Mouse (Mus musculus) forebrain, postnatal 0 days (tissue): ENCODE data around the gene Ror2. TPM values are rescaled to one million over a fixed set of nuclear protein-coding genes. Genes with fewer than 3 reads are reported as not detected.

Experiments used
- ATAC-seq: fragments of 200-750 bp; cut with Nextera tagmentation; 2 replicates; pipeline ENCODE4 v1.8.0; 2017; ENCODE audit warnings: mild to moderate bottlenecking, moderate library complexity
- DNase-seq: peaks from one replicate; pipeline ENCODE4 v3.0.0-alpha.2; 2015
- H3K27ac ChIP-seq: fragments of 300-500 bp; sonication (generic); 2 replicates; pipeline ENCODE4 v1.5.1; 2014; ENCODE audit warnings: low read depth, mild to moderate bottlenecking, antibody characterized with exemption, low read length, moderate library complexity, mixed read lengths
- H3K27me3 ChIP-seq: fragments of 300-500 bp; sonication (generic); 2 replicates; pipeline ENCODE4 v1.6.1; 2014; ENCODE audit warnings: mild to moderate bottlenecking, low read length, mixed read lengths; ENCODE audit not compliant: insufficient read depth
- H3K36me3 ChIP-seq: fragments of 300-500 bp; sonication (generic); 2 replicates; pipeline ENCODE4 v1.6.1; 2014; ENCODE audit warnings: mild to moderate bottlenecking, moderate library complexity; ENCODE audit not compliant: insufficient read depth
- H3K4me1 ChIP-seq: fragments of 300-500 bp; sonication (generic); 2 replicates; pipeline ENCODE4 v1.6.1; 2014; ENCODE audit warnings: antibody characterized with exemption; ENCODE audit not compliant: insufficient read depth
- H3K4me2 ChIP-seq: fragments of 300-500 bp; sonication (generic); 2 replicates; pipeline ENCODE4 v1.6.1; 2014; ENCODE audit warnings: low read depth, mild to moderate bottlenecking, moderate library complexity
- H3K4me3 ChIP-seq: fragments of 300-500 bp; sonication (generic); 2 replicates; pipeline ENCODE4 v1.5.1; 2014; ENCODE audit warnings: low read depth, low read length, mixed read lengths
- H3K9ac ChIP-seq: fragments of 300-500 bp; sonication (generic); 2 replicates; pipeline ENCODE4 v1.6.1; 2014; ENCODE audit warnings: mild to moderate bottlenecking
- H3K9me3 ChIP-seq: fragments of 300-500 bp; sonication (generic); 2 replicates; pipeline ENCODE4 v1.6.1; 2016; ENCODE audit warnings: low read length
- CTCF ChIP-seq: sonication (generic); IDR thresholded peaks from 2 replicates; pipeline ENCODE4 v1.5.1; 2016; ENCODE audit warnings: antibody characterized with exemption, control low read depth, low read depth
- WGBS: fragments of 180-500 bp; shearing (Covaris S2); extraction: QIAGEN DNeasy Blood & Tissue Kit; methylation state at CpG from one replicate; pipeline ENCODE4 v1.1.7; 2014; 5-methylcytosine and 5-hydroxymethylcytosine counted together
- polyA plus RNA-seq: library from polyadenylated mRNA; unstranded; fragments of >200 nt; fragmentation: Nextera tagmentation; extraction: Ambion mirVana; gene quantifications from 2 replicates; pipeline ENCODE4 v1.2.1, GENCODE M21; 2015
- total RNA-seq: library from RNA; depleted of rRNA; stranded (reverse); fragments of >200 nt; gene quantifications from 2 replicates; pipeline ENCODE4 v1.2.3, GENCODE M21; 2014

Ror2 gene
- total and polyA plus RNA-seq, 2 experiments from 2014 or later: 1.8 to 5.3 TPM

DNA sequence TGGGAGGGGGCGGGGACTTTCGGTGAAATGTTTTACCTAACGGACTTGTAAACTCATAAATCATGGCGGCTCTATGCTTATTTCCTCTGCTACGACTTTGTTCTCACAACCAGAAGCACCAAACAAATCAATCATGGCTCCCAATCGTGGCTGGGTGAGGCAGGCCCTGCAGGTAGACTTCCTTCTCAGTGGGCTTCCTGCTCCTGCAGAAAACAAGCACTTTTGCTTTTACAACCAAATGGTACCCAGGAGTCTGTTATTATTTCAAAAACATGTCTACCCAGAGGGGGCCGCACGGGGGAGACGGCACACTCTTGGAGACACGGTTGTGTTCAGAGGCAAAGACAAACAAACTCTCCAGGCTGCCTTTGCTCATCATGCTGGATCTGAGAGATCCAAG, 122.3 kb downstream of the Ror2 start:
- no peaks in the 10 kb centered on the region for H3K4me1 ChIP-seq
- 50% methylated on average over 10 of the region's 10 CpGs for WGBS
- DNase-seq: no peak

DNA sequence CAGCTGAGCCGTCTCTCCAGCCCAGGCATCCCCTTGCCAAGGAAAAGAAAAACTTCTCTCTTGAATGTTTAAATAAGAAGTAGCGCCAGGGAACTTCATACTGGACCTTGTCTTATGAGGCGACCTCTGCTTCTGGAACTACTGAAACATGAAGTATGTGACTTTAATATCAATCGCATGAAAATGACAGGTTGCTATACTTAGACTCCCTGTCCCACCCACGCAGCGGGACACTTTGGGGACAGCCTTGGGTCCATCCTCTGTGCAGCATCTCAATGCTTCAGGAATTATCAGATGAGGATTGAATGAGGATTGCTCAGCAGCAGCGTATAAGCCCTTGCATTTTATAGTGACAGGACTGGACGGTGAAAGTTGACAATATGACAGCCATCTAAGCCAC, 122.9 kb downstream of the Ror2 start:
- Histone ChIP-seq H3K4me2 (no peak overlapping the region), H3K4me1 (no peaks in the 10 kb centered on the region), H3K36me3 (no peaks in the 10 kb centered on the region), H3K4me3 (no peak overlapping the region), H3K27me3 (no peaks in the 10 kb centered on the region), H3K27ac (no peak overlapping the region), H3K9me3 (no peaks in the 10 kb centered on the region), H3K9ac (no peak overlapping the region)
- DNase-seq: no peak
- 65% methylated on average over 8 of the region's 8 CpGs for WGBS
- TF ChIP-seq CTCF: no peak
- ATAC-seq: no peak

More for the DNA sequence above, 122.3 kb downstream of the Ror2 start:
- H3K27me3 ChIP-seq: no peaks in the 10 kb centered on the region
- ATAC-seq: no peak
- no peak overlapping the region for H3K9ac ChIP-seq
- no peak overlapping the region for H3K27ac ChIP-seq
- no peak for TF ChIP-seq CTCF
- H3K9me3 ChIP-seq: no peaks in the 10 kb centered on the region
- H3K36me3 ChIP-seq: no peaks in the 10 kb centered on the region
- no peak overlapping the region for H3K4me3 ChIP-seq
- H3K4me2 ChIP-seq: no peak overlapping the region

DNA sequence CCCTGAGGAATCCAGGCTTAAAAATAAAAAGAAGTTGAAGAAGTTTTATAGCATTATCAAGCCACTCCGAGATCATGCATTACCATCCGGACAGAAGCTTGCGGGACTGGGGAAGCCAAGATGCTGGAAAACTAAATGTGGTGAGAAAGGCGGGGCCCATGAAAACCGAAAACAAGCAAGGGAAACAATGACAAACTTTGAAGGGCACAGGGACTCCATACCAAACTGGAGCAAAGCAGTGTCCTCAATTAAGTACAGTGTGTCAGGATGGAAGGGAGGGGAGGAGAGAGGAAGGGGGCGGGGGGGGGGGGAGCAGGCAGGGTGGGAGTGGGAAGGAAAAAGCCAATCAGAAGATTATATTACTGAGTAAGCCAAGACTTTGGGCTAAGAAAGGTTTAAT, 126.4 kb downstream of the Ror2 start:
- H3K4me3 ChIP-seq: no peak overlapping the region
- ATAC-seq (no peak), DNase-seq (no peak)
- H3K4me2 ChIP-seq: no peak overlapping the region
- H3K9ac ChIP-seq: no peak overlapping the region
- WGBS: 74% methylated on average over 5 of the region's 6 CpGs
- H3K9me3 ChIP-seq: no peaks in the 10 kb centered on the region
- no peaks in the 10 kb centered on the region; the same call in 1 of the 2 replicates for H3K27me3 ChIP-seq
- H3K36me3 ChIP-seq: no peaks in the 10 kb centered on the region
- no peak for TF ChIP-seq CTCF
- 0 out of 2 replicates have a peak, but pooled peaks cover 4% of the 10 kb centered on the region for H3K4me1 ChIP-seq
- H3K27ac ChIP-seq: no peak overlapping the region

DNA sequence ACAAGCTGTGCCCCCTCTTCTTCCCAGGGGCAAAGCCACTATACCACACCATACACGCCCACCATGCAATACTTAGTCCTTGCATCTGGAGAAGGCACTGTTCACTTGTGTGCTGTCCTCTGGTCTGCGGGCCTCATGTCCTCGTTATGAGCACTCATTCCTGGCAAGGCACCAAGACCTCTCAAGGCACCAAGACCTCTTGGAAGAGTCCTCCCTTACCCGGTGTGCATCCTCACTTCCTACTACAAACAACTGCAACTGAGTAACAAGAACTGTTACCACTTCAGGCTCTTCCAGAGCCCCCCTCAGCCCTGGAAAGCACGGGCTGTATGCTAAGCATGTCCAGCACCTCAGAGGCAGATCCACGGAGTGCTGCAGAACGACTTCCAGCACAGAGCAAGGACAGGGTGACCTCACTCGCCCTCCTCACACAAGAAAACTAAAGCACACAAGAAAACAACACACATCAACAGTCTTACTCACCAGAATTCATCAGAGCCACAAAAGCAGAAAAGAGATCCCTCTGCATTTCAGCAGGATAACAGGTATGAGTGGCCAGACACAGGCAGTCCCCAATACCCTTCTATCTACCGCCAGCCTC, 127.4 kb downstream of the Ror2 start:
- ATAC-seq: no peak

DNA sequence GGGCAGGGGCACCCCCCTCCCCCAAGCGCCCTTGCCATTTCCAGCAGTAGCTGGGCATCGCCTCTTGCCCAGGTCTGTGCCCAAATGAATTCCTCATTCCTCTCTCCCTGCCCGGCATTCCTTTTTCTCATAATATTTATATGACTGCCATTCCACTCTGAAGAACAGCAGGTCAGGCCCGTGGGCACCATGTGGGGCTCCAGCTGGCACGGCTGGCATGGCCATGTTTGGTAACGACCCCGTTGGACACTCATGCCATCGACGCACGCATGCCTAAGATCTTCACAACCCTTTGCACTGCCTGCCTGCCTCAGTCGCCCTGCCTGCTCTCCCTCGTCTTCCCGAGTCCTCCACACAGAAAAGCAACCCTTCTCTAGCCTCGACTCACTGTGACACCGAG, 129.0 kb downstream of the Ror2 start:
- no peak overlapping the region for H3K4me2 ChIP-seq
- no peak for DNase-seq

More for the DNA sequence above, 127.4 kb downstream of the Ror2 start:
- 0 out of 2 replicates have a peak, but pooled peaks cover 8% of the 10 kb centered on the region for H3K4me1 ChIP-seq
- H3K27ac ChIP-seq: no peak overlapping the region
- no peaks in the 10 kb centered on the region for H3K9me3 ChIP-seq
- TF ChIP-seq CTCF: no peak
- whole genome bisulfite sequencing: 67% methylated on average over 9 of the region's 9 CpGs
- H3K4me3 ChIP-seq: no peak overlapping the region
- no peaks in the 10 kb centered on the region; the same call in 1 of the 2 replicates for H3K27me3 ChIP-seq
- no peak for DNase-seq
- H3K4me2 ChIP-seq: no peak overlapping the region
- no peaks in the 10 kb centered on the region for H3K36me3 ChIP-seq
- no peak overlapping the region for H3K9ac ChIP-seq

DNA sequence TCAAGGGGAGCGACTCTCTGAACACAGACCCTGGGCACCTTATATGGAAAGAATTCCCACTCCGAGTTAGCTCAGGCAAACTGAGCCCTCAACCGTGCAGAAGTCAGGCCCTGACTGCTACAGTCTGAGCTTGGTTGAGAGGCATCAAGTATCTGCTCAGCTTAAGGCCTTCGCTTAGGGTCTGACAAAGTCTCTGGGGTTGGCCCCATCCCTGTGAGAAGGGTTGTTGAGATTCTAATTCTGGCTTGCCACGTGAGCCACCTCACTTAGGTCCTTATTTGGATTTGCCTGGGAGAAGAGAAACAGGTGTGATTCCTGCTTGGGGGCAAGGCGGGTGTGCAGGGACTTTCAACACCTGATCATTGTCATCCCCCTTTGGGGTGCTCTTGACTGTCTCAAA, 129.6 kb downstream of the Ror2 start:
- ATAC-seq (no peak), DNase-seq (no peak)
- Histone ChIP-seq H3K27me3 (no peaks in the 10 kb centered on the region; the same call in 1 of the 2 replicates), H3K36me3 (no peaks in the 10 kb centered on the region), H3K9me3 (no peaks in the 10 kb centered on the region), H3K27ac (no peak overlapping the region), H3K9ac (no peak overlapping the region), H3K4me1 (0 out of 2 replicates have a peak, but pooled peaks cover 8% of the 10 kb centered on the region), H3K4me3 (no peak overlapping the region), H3K4me2 (no peak overlapping the region)
- WGBS: 88% methylated on average over 6 of the region's 6 CpGs
- TF ChIP-seq CTCF: no peak

More for the DNA sequence above, 129.0 kb downstream of the Ror2 start:
- Histone ChIP-seq H3K27me3 (no peaks in the 10 kb centered on the region; the same call in 1 of the 2 replicates), H3K9me3 (no peaks in the 10 kb centered on the region), H3K27ac (no peak overlapping the region), H3K4me1 (0 out of 2 replicates have a peak, but pooled peaks cover 8% of the 10 kb centered on the region), H3K4me3 (no peak overlapping the region), H3K9ac (no peak overlapping the region), H3K36me3 (no peaks in the 10 kb centered on the region)
- no peak for TF ChIP-seq CTCF
- WGBS: 77% methylated on average over 15 of the region's 15 CpGs
- no peak for ATAC-seq

DNA sequence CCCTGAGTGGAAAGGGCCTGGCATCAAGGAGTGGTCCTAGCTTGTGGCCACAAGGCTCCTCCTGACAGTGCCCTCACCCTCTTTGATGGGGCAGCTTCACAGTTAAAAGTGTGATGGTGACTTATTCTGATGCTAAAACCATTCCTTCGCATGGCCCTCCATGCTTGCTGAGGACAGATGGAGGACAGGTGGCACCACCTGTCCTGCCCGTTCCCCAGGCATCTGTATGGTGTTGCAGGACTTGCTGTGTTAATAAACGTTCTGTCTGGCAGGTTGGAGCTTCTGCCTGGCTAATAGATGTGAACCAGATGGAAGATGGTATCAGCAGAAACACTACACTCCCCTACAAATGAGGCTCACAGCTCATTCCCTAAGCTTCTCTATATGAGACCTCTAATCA, 140.4 kb downstream of the Ror2 start:
- Histone ChIP-seq H3K4me2 (no peak overlapping the region), H3K4me1 (no peaks in the 10 kb centered on the region), H3K27me3 (no peaks in the 10 kb centered on the region), H3K9me3 (no peaks in the 10 kb centered on the region), H3K4me3 (no peak overlapping the region), H3K27ac (no peak overlapping the region), H3K36me3 (no peaks in the 10 kb centered on the region), H3K9ac (no peak overlapping the region)
- ATAC-seq: no peak
- no peak for DNase-seq
- TF ChIP-seq CTCF: no peak
- WGBS: 75% methylated on average over 3 of the region's 3 CpGs
